Mouse (Mus musculus) left cerebral cortex, adult 11 months (tissue): ENCODE measurements around the gene Mthfd1l.
"Not testable (repeated sequence)": the region's sequence is repeated elsewhere in the genome, so short reads cannot be mapped to it uniquely, and the experiment has no call there.

ENCODE experiments used
- DNase-seq: peaks from one replicate; pipeline ENCODE4 v3.0.0; 2022; ENCODE audit warnings: low spot score

Mthfd1l gene

DNA sequence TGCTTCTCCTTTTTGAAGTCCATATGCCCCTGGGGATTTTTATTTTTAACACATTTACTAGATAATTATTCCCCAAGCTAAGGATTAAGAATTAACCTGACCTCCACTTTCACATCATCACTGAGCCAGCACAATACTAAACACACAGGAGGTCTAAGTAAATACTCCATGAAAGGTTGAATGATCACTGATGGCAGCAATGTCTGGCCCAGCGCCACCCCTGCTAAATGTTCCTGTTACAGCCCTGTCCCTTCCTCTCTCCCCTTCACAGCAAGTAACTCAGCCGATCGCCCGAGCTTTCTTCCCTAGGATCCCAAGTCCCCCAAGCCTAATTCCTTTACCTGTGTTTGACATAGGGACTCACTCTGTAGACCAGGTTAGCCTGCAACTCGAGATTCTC lies 185.6 kb downstream of the Mthfd1l start:
- no peak for DNase-seq

DNA sequence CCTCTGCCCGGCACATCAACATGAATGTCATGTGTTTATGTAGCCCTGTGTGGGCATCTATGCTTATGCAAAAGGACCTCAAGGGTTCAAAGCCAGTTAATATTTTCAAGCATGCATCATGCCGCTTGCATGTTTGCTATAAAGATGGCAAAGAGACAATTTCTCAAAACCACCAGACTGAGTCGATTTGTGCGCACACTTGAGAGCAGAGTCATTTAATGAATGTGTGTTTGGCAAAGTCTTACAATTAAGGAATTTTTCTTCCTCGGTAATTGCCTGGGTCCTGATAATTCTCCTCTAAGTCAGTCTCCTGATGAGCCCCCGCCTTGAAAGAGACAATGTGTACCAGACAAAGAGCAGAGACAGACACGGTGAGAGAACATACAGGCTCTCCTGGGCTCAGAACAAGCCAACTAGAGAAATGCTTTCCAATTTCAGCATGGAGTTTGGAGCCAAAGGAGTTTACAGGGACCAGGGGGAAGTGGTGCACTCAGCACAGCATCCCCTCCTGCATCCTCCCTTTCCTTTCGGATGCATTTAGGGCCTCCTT lies 186.7 kb downstream of the Mthfd1l start:
- no peak for DNase-seq

DNA sequence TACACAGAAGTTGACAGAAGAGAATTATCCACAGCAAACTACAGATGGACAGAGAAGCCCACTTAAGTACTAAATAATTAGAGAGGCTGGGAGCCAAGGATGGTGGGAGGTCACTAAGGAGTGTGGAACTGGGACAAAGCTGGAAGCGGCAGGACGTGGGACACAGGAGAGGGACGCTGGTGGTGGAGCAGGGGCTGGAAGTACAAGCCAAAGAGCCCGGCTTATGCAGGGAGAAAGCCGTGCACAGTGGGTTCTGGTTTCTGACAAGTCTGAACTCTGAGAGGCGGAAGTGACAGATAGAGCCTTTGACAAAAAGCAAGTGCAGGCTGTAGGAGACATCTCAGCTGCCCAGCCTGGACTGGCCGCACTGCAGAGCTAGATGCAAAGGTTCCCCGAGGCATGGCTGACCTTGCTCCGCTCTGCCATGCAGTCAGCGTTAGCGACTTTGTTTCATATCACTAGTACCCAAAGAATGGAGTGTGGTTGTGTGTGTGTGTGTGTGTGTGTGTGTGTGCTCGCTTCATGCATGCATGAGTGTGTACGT lies 187.4 kb downstream of the Mthfd1l start:
- no peak for DNase-seq

DNA sequence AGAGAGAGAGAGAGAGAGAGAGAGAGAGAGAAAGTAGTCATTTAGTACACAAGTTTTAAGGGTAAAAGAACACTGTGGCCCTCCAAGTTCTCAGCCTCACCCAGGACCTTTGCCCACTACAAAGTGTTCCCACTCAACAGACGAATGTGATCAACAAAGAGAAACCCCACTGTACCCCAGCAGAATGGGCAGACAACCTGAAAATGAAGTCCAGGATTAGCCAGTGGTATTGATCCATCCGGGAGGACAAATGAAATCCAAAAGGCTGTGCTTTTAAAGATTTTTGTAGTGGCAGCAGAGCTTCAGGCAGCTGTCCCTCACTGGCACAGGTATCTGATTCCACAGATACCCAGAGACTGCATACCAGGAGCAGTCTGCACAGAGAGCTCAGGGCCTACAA lies 189.1 kb downstream of the Mthfd1l start:
- DNase-seq: no peak

DNA sequence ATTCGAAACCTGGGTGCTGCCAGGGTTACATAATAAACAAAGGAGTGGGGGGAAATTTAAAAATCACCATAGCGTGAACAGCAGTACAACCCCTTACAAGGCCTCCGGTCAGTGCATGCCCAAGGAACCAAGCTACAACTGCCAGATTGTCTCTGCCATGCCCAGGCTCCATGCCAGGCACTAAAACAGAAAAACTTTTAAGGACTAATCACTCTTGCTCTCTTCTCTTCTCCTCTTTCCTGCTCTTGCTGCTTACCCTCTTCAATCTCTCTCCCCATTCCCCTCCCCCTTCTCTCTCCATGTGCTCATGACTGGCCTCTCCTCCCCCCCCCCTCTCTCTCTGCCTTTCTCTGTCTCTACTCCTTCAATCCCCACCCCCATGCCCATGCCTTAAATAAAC lies 190.1 kb downstream of the Mthfd1l start:
- DNase-seq: no peak

DNA sequence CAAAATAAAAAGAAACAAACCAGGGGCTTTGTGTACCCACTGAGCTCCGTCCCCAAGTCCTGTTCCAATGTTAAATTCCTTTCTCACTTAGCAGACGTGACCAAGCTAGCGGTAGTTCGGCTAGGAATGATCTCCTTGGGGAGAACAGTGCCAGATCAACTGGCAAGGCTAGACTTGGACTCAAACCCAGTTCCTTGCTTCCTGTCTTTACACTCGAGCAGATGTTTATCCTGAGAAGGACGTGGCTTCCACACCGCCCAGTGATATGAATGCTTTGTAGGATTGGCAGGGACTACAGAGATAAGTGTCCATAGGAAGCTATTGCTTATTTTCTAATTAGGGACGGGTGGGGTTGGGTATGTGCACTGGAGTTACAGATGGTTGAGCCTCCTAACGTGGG lies 191.8 kb downstream of the Mthfd1l start:
- DNase-seq: no peak

DNA sequence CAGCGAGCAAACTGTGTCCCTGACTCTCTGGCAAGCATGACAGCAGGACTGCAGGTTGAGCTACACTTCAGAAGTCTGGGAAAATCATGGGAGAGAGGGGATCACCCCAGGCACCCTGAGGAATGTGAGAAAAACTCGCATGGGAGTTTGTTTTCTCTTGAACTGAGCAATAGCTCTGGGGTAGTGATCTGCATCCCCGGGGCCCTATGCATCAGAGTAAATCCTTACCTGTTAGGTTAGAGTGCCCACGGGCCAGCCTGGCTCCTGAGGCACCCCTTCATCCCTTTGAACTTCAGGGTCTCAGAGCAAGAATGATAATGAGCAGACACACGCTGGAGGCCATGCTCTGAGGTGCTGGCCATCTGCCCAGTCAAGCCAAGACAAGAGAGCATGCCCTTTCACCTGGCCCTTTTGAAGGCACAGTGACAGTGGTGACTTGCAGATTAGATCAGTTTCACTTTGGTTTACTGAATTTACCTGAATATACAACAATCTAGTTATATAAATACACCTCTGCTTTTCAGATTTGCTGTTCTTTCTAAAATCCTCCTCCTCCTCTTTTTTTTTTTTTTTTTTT lies 195.4 kb downstream of the Mthfd1l start:
- DNase-seq: no peak

DNA sequence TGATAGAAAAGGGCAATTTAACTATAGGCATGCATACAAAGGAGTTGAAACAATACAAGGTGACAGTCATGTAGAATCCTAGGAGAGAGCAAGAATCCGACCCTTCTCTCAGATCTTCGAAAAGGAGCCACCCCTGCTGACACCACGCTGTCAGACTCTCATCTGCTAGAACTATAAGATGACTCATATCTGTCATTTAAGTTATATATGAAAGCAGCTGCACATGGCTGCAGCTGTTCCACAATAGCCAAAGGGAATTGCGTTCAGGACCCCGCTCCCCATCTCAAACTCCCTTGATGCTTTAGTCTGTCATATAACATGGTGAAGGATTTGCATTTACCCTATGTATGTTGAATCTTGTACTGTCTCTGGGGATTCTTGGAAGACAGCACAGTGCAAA lies 201.3 kb downstream of the Mthfd1l start:
- no peak for DNase-seq

DNA sequence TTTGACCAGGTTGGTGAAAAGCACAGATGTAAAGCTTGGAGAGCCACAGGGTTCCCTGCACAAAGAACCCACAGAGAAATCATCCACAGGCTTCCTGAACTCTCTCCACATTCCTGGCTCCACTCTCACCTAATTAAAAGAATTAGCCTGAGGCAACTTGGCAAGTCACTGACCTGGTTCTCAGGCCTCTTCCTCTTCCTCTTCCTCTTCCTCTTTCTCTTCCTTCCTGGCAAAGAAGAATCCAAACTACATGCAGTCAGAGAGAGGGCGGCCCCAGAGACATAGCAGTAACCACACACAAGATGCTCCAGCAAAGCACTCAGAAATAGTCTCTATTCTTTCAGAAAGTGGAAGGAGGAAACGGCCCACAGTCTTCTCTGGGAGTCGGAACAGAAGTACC lies 201.8 kb downstream of the Mthfd1l start:
- no peak for DNase-seq

DNA sequence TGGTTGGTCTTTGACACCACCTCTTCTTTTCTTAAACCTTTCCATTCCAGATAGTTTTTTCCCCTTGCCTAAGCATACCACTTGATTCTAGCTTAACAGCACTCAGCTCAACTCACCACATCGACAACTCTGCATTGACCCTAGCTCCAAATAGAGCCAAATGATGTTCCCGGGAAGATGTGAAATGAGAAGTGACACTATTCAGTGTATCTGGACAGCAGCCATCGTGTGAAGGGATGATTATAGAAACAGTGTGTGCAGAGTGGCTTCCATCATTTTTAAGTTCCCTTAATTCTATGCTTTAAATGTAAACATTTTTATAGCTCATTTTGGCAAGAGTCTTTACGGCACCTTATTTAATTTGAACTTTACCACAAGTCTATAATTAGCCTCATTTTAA lies 204.4 kb downstream of the Mthfd1l start:
- DNase-seq: no peak

DNA sequence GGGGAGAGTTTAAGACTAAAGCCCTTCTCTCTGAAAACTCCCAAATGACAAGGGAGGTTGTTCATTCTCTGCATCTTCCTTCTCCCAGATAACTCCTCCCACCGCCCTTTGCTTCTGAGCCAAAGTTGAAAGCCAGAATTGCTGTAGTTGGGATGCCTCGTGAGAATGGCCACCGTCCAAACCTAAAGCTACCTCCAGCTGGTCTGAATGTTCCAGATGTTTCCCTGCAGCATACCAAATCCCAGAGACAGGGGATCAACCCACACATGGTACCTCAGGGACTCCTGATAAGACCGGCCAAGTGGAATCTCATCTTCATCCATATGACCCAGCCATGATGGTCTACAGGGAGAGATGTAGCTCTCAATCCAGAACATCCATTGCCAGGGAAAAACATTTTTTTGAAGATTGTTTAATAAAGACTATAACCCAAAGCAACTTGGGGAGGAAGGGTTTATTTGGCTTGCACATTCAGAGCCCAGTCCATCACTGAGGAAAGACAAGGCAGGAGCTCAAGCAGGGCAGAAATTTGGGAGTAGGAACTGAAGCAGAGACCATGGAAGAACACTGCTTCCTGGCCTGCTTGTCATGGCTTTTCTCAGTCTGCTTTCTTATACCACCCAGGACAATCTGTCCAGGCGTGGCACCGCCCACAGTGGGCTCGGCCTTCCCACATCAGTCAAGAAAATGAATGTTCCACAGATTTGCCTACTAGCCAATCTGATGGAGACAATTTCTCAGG lies 206.3 kb downstream of the Mthfd1l start:
- no peak for DNase-seq

DNA sequence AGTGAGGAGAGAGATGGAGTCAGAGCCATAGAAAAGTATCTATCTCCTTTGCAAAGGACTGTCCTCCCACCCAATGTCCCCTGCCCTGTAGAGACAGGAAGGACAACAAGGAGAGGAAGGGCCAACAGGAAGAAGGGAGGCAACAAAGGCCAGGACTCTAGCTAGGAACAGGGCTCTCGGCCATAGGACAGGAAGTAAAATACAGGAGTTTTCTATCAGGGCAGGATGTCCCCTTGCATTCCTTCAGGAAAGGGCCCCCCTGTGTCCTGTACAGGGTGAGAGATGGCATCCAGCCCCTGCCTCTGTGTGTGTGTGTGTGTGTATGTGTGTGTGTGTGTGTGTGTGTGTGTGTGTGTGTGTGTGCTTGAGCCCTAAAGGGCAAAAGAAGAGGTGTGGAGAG lies 209.0 kb downstream of the Mthfd1l start:
- no peak for DNase-seq

DNA sequence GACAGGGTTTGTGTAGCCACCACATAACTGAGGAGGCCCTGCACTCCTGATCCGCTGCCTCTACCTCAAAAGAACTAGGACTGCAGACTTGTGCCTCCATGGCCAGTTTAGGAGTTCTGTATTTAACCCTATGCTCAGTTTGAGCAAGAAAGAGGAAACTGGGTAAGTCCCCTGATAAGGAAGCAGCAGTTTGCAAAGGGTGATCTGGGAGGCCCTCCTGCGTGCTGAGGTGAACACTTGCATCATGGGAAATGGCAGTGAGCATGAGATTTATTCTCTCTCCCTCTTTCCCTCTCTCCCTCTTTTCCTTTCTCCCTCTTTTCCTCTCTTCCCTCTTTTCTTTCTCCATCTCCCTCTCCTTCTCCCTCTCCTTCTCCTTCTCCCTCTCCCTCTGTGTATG lies 209.5 kb downstream of the Mthfd1l start:
- DNase-seq: no peak

DNA sequence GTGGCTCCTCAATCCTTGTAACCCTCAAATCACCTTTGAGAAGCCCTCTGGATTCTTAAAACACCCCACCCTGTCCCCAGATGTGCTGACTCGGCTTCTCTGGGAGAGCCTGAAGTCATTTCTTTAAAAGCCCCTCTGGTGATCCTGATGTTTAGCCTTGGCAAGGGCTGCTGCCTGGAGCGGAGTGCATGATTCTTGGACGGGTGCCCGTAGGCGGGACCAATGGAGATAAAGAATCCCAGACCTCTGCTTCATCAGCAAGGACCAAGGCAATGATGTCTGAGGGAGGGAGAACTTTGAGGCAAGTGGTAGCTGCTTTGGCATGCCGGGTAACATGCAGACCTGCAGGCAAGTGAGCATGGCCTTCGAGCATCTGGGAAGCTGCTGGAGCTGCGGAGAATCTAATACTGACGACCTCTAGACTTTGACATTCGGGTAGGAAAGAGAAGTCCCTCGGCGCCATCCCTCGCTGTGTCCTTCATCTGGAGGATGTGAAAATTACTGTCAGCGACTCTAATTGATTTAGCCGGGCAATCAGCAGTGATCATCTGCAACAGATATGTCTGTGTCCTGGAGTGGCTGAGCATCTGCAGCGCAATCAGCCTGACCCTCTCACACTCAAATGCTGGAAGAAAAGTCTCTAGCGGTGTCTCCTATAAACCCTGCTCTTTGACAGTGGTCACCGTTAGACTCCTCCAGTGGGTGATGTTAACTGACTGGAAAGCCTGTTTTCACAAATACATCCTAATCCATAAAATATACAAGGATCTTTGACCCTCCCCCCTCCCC lies 215.9 kb downstream of the Mthfd1l start:
- no peak for DNase-seq

DNA sequence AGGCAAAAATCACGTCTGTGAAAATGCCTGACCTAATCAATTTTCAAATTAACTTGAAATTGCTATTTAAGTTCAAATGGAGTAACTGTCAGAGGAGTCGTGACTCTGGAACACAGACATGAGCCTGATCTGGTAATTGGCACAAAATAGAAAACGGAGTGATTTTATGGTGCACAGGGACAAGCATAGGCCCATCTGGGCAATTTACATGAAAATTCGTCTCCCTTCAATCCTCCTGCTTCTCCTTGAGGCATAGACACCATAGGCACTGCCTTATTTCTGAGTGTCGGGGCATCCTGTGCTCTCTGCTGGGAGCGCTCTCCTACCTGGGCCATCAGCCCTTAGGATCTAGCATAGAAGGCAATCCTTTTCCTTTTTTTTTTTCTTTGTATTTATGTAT lies 216.5 kb downstream of the Mthfd1l start:
- DNase-seq: no peak

DNA sequence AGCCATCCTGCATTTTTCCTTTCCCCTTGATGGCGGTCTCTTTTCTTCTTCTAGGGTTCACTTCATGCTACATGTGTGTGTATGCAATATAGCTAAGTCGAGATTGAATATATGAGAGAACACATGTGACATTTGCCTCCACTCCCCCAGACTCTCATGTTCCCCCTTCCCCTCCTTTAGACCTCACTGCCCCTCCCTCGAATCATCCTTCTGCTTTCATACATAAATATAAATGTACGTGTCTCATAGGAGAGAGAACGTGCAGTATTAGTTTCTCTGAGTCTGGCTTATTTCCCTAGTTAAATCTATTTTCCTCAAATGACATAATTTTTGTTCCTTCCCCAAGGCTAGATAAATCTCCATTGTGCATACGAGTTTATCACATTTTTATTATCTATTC lies 226.1 kb downstream of the Mthfd1l start:
- DNase-seq: no peak

DNA sequence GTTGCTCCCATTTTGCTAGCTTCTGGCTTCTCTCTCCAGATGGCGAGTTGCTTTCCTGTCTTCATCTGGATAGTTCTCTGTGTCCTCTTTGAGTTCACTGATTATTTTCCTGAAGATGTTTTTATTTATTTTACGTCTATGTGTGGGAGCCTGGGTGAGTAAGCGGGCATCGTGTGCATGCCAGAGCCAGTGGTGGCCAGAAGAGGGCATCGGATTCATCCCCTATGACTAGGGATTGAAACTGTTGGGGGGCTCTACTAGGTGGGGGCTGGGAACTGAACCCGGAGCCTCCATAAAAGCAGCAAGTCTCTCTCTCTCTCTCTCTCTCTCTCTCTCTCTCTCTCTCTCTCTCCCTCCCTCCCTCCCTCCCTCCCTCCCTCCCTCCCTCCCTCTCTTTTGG lies 227.0 kb downstream of the Mthfd1l start:
- DNase-seq: no peak

DNA sequence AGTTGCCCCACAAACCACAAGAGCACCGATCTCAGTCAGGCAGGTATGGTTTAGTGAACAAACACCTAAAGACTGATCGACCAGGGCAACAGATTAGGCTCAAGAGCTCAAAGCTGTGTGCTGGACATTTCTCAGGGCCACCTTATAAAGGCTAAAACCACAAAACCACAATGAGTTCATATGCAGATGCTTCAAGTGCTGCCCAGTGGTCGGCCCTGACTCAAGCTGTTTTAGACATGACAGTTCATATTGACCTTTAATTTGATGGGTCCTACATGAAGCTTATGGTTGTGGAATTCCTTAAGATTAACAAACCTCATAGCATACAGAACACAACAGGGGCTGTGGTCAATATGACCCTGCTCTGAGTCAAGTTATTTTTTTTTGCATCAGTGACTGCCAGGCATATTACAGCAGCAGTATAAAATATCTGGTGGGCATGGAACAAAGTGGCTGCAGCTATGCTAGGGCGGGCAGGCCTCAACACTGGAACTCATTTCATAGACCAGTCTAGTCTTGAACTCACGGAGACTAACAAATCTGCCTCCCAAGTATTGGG lies 227.7 kb downstream of the Mthfd1l start:
- no peak for DNase-seq

DNA sequence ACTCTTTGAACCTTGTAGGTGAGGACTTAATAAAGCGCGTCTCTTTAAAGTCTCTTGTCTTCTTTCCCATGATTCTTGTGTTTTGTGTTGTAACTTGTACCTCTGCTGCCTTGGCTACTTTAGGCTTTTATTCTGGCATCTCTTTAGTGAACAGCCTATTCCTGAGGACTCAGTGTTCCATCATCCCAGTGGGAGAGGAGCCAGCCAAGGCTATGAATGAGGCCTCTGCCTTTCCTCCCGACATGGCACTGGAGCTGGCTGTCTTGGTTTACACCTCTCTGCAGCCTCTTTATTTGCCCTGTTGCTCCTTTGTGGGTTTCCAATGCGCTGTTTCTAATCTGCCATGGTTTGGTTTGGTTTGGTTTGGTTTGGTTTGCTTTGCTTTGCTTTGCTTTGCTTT lies 228.2 kb downstream of the Mthfd1l start:
- no peak for DNase-seq

DNA sequence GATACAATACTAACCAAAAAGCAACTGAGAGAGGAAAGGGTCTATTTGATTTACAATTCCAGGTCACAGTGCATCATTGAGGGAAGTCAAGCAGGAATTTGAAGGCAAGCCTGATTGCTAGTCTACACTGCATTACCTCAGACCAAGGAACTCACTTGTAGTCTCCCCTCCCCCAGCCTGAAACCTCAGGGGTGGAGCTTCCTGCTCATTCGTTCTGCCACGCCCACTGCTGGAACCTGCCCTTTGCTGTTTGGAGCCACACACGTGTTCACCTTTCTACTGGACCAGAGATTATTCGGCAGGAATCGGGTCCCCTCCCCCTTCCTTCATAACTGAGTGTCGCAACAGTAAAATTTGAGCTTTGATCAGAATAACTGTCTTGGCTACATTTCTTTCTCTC lies 230.7 kb downstream of the Mthfd1l start:
- DNase-seq: not testable (repeated sequence)

DNA sequence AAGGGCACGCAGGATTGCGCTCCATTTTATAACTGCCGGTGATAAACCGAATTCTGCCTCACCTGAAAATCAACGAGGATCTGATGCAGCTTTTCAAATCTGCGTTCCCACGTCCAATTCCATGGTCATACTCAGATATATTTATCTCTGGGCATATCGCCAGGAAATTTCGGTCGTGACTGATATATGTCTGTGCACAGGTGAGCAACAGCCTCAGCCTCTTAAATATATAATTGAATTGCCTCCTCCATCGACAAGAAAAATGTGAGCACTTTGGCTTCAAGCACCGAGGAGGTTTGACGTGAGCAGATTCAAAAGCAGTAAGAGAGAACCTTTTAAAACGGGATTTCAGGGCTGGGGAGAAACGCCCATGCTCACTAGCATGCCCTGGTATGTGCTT lies 236.1 kb downstream of the Mthfd1l start:
- no peak for DNase-seq

DNA sequence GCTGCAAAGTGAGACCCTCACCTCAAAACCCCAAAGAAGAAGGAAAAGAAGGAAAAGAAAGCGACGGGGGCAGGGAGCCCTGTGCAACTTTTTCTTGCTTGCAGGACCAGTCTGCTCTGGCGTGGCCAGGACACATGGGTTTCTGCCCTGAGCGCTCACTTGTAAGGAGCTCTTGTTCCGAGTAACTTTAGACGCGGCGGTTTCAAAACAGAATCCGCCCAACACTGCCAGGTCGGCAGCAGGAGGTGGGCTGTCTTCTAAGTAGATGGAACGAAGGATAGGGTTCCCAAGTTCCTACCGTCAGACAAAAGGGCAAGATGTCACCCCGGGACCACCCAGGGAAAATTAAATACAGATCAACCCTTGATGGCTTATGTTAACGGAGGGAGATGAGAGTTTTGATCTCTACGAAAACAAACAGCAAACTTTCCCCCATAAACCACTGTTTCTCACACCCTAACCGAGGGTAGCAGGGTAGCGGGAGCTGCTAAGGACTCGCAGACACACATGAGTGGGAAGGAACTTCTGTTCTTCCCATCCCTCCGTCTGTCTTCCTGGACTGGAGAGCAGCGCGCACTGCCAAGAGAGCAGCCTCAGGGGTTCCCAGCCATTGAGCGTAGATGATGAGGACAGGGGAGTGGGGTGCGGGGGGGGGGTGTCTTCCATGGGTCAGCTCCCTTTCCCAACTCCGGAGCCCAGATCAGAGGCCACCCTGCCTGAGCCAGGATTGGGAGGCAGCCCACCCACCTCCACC lies 237.6 kb downstream of the Mthfd1l start:
- no peak for DNase-seq
